13 mouse cellular contexts compared by ENCODE assay signal in the genomic region with DNA sequence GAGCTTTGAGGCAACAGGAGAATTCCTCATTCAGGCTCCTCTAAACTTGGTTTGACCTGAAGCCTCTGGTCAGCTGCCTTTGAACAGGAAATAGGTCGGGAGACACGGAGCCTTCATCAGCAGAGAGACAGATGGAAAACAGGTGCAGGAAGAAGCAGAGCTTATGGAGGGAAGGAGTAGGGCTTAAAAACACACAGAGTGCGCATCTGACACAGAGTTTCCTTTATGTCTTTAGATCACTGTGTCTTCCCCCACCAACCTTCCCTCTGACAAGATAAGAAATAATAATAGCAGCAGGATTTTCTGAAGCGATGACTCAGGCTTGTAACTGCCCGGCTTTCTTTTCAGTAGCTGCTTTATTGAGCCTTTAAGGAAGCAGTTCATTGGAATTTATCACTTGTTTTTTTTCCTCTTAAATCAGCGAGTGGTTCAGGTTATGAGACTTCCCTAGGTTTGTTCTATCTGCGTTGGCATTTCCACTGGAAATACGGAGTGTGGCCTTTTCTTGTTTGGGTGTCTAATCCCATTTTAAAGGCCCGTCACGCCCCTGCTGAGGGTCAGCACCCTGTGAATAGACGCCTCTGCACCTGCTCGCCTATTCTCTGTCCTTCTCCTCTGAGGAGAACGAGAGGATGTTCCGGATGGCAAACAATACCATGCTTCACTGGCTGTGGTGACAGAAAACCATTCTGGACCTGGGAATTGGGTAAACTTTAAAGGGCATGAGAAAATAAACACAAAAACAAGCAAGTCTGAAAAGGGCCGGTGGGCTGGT. TPM values are rescaled to one million over a fixed set of nuclear protein-coding genes. Genes with fewer than 3 reads are reported as not detected.
DNase-seq lines count a peak whose midpoint lies in the region; ATAC-seq lines count a peak whose summit lies in the region.
"Had no signal": no experiment of that assay in that cellular context is flagged by ENCODE, and none has a peak within 500 bp of the region (broad histone marks: within the 10 kb centered on the region; RNA-seq: fewer than 3 reads in every experiment).

No protein-coding gene starts in this region.

- no peak overlapping the region for H3K27ac ChIP-seq in limb, embryonic 13.5 days
- no peak overlapping the region for H3K27ac ChIP-seq in limb, embryonic 10.5 days
- H3K27ac ChIP-seq in hindbrain, embryonic 12.5 days: no peak overlapping the region
- H3K27ac ChIP-seq: embryonic facial prominence, embryonic 13.5 days; heart, embryonic 15.5 days had no signal

- peaks cover 18% of the 10 kb centered on the region for H3K9me3 ChIP-seq in limb, embryonic 13.5 days
- H3K9me3 ChIP-seq in limb, embryonic 10.5 days (replicated peaks): peaks cover 5% of the 10 kb centered on the region
- peaks cover 14% of the 10 kb centered on the region; the same call in 1 of the 2 replicates for H3K9me3 ChIP-seq in hindbrain, embryonic 12.5 days (replicated peaks)
- H3K9me3 ChIP-seq: heart, embryonic 15.5 days had no signal

- no peak overlapping the region for H3K9ac ChIP-seq in limb, embryonic 13.5 days
- H3K9ac ChIP-seq in hindbrain, embryonic 12.5 days: no peak overlapping the region
- H3K9ac ChIP-seq: embryonic facial prominence, embryonic 13.5 days; heart, embryonic 15.5 days; liver, postnatal 0 days had no signal

- no peak overlapping the region for H3K4me3 ChIP-seq in limb, embryonic 13.5 days
- H3K4me3 ChIP-seq in limb, embryonic 10.5 days: no peak overlapping the region
- H3K4me3 ChIP-seq in hindbrain, embryonic 12.5 days: no peak overlapping the region
- H3K4me3 ChIP-seq: embryonic facial prominence, embryonic 13.5 days; heart, embryonic 15.5 days had no signal

- peaks cover 7% of the 10 kb centered on the region; the same call in 1 of the 2 replicates for H3K36me3 ChIP-seq in limb, embryonic 13.5 days
- H3K36me3 ChIP-seq in limb, embryonic 10.5 days: peaks cover 12% of the 10 kb centered on the region
- H3K36me3 ChIP-seq in hindbrain, embryonic 12.5 days: no peaks in the 10 kb centered on the region
- H3K36me3 ChIP-seq: embryonic facial prominence, embryonic 13.5 days; heart, embryonic 15.5 days had no signal

- DNase-seq in limb, embryonic 10.5 days (ENCODE audit: low spot score): no peak
- DNase-seq in Muller cell, postnatal 12 days (ENCODE audit: inconsistent ontology term): peak; percentile 43
- DNase-seq in retina, embryonic 14.5 days (ENCODE audit: low spot score): peak; percentile 58
- DNase-seq in cerebellum, postnatal 14 days: no peak
- no peak for DNase-seq in left cerebral cortex, postnatal 10 days (ENCODE audit: extremely low spot score in 1 of 2, low spot score in 2 of 2)
- DNase-seq: kidney, postnatal 36 days; liver, postnatal 0 days; spleen, adult 18-20 months; thymus, adult 2 months had no signal

- intact Hi-C loops in left cerebral cortex, postnatal 10 days (cut with DNase I): no loop called here

- ATAC-seq in limb, embryonic 13.5 days (ENCODE audit: low FRiP score, low read depth): no peak
- ATAC-seq in hindbrain, embryonic 12.5 days (ENCODE audit: low FRiP score): 0 out of 2 replicates have a peak, but pooled peaks have one; percentile 44
- ATAC-seq: liver, postnatal 0 days had no signal

- H3K4me1 ChIP-seq in limb, embryonic 13.5 days: peaks cover 17% of the 10 kb centered on the region
- H3K4me1 ChIP-seq in limb, embryonic 10.5 days: peaks cover 28% of the 10 kb centered on the region
- H3K4me1 ChIP-seq in hindbrain, embryonic 12.5 days: peaks cover 21% of the 10 kb centered on the region

- WGBS in limb, embryonic 13.5 days: 28% methylated on average over 15 of the region's 15 CpGs
- WGBS in limb, embryonic 10.5 days: 48% methylated on average over 15 of the region's 15 CpGs
- 9% methylated on average over 15 of the region's 15 CpGs for WGBS in hindbrain, embryonic 12.5 days

- peaks cover 6% of the 10 kb centered on the region; the same call in 1 of the 2 replicates for H3K27me3 ChIP-seq in limb, embryonic 13.5 days
- H3K27me3 ChIP-seq in limb, embryonic 10.5 days (ENCODE audit: low read depth, poor library complexity, severe bottlenecking): peaks cover 15% of the 10 kb centered on the region
- H3K27me3 ChIP-seq in hindbrain, embryonic 12.5 days: peaks cover 38% of the 10 kb centered on the region

- 0 out of 2 replicates have a peak overlapping the region, but pooled peaks have one; percentile 14 for H3K4me2 ChIP-seq in limb, embryonic 13.5 days (replicated peaks)
- peak overlapping the region; percentile 6; the same call in 1 of the 2 replicates for H3K4me2 ChIP-seq in hindbrain, embryonic 12.5 days (replicated peaks)
- H3K4me2 ChIP-seq: embryonic facial prominence, embryonic 13.5 days; heart, embryonic 15.5 days had no signal

RNA-seq across cellular contexts. Expression of a gene that starts 32.7 kb away (rescaled TPM):
- 14.8 and 17.4 TPM in 2 replicates for polyA plus RNA-seq in limb, embryonic 13.5 days (2015; fragmentation: Nextera tagmentation; extraction: Ambion mirVana)
- 28.0 and 32.6 TPM in 2 replicates for polyA plus RNA-seq in limb, embryonic 10.5 days (2016; fragmentation: Nextera tagmentation; extraction: Ambion mirVana)
- polyA plus RNA-seq in hindbrain, embryonic 12.5 days (2016; fragmentation: Nextera tagmentation; extraction: Ambion mirVana): 6.9 and 7.1 TPM in 2 replicates
- total RNA-seq in left cerebral cortex, postnatal 10 days (2021): 10 to 100 TPM; 15.3 to 16.0 TPM

RNA-seq across cellular contexts. Expression of a gene that starts 51.8 kb away (rescaled TPM):
- 5.6 and 7.5 TPM in 2 replicates for polyA plus RNA-seq in limb, embryonic 13.5 days (2015; fragmentation: Nextera tagmentation; extraction: Ambion mirVana)
- 4.6 and 5.7 TPM in 2 replicates for polyA plus RNA-seq in limb, embryonic 10.5 days (2016; fragmentation: Nextera tagmentation; extraction: Ambion mirVana)
- 3.9 and 4.0 TPM in 2 replicates for polyA plus RNA-seq in hindbrain, embryonic 12.5 days (2016; fragmentation: Nextera tagmentation; extraction: Ambion mirVana)
- total RNA-seq in left cerebral cortex, postnatal 10 days (2021): 1 to 10 TPM; 2.1 to 4.1 TPM

Comparison
In these comparisons a context has a peak if more than half of its experiments do, and no peak if none do; other contexts are left out.
1. DNase-seq: peak in Muller cell, postnatal 12 days (single experiment) and retina, embryonic 14.5 days (single experiment); none in limb, embryonic 10.5 days (single experiment), cerebellum, postnatal 14 days (0 of 2) and left cerebral cortex, postnatal 10 days (0 of 2).